Mouse (Mus musculus) adrenal gland (tissue): ENCODE data around the gene Cd164l2.

Source experiments
- intact Hi-C: fragments of 180-260 bp; cut with DNase I; formaldehyde crosslinking; loops from one replicate; pipeline ENCODE4 v1.15.1; 2025

The Cd164l2 gene

GRCm38 (mm10) chr4:133217641-133218040, 5.7 kb downstream of the Cd164l2 start:
- intact Hi-C loops: loop anchor here (5.0 kb wide), 1 partner anchor 80 kb away; no protein-coding TSS in a partner anchor

GRCm38 (mm10) chr4:133218745-133219144, 6.8 kb downstream of the Cd164l2 start:
- intact Hi-C loops: loop anchor here (5.0 kb wide), 1 partner anchor 79 kb away; no protein-coding TSS in a partner anchor

DNA sequence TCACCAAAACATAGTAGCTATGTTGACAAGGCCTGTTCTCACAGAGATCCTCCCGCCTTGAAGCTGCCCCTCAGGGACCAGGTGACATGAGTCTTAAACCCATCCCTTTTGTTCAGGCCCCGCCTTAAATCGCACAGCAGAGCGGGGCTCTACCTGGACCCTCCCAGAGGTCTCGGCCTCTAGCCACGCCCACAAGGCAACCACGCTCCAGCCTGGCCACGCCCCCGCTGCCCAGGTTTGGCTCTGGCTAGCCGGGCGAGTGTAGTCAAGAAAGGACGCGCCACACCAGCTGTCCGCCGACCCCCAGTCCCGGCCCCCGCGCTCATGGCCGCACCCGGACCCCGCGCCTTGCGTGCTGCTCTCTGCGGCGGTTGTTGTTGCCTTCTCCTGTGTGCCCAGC, 8.7 kb downstream of the Cd164l2 start:
- intact Hi-C loops: no loop called here

DNA sequence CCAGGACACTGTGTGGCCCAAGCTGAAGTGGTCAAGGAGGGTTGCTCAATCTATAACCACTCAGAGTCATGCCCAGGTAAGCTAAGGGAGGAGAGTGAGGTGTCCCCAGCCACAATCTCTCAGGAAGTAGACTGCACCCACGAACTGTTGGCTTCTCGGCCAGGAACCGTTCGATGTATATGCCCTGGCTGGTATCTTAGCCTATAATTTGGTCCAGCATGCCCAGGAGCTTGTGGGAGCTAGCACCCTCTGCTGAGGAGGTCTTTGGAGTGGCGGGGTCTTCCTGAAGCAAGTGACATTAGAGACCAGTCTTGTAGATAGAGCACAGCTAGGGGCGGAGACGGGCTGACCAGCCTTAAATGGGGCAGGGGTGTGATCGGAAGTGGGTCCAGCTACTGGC, 9.8 kb downstream of the Cd164l2 start:
- intact Hi-C loops: no loop called here

DNA sequence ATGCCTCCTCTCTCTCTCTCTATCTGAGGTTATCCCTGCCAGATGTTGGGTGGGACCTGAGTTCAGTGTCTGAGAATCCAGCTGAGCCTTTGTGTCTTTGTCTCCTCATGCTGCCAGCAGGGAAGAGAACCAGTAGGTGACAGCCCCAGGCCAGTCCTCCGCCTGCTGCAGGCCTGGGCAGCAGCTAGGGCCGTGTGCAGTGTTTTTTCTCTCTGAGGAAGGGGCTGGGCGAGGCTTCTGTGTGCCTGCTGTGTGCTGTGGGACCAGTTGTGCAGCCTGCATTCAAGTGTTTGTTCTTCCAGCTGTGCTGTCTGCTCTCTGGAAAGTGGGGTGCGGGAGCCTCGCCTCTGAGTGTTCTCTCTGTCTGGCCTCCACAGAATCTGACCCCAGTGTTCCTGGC, 11.9 kb downstream of the Cd164l2 start:
- intact Hi-C loops: no loop called here

GRCm38 (mm10) chr4:133226073-133226472, 14.1 kb downstream of the Cd164l2 start:
- intact Hi-C loops: no loop called here

DNA sequence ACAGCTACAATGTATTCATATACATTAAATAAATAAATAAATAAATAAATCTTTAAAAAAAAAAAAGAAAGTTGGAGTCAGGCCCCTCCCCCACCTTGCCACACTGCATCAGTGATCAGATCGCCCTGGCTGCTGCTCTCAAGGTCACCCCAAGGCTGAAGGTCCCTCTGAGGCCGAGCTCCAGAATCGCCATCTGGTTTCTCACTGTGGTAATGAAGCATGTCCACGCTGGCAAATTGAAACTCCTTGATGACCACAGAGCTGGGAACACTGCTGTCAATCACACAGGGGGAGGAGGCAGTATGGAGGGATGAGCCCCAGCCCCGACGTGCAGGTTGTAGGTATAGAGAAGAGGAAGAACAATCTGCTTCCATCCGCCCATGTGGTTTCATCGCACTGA, 15.7 kb downstream of the Cd164l2 start:
- intact Hi-C loops: no loop called here

- intact Hi-C loops: no loop called here
Observed at GRCm38 (mm10) chr4:133229582-133229981, 17.7 kb downstream of the Cd164l2 start.

GRCm38 (mm10) chr4:133233285-133233976, 21.5 kb downstream of the Cd164l2 start:
- intact Hi-C loops: loop anchor here (5.0 to 10.0 kb wide), 2 partner anchors 64 to 221 kb away; no protein-coding TSS in a partner anchor

GRCm38 (mm10) chr4:133234771-133235170, 22.8 kb downstream of the Cd164l2 start:
- intact Hi-C loops: loop anchor here (5.0 to 10.0 kb wide), 2 partner anchors 63 to 220 kb away; no protein-coding TSS in a partner anchor

GRCm38 (mm10) chr4:133235415-133235814, 23.5 kb downstream of the Cd164l2 start:
- intact Hi-C loops: loop anchor here (10.0 kb wide), 1 partner anchor 219 kb away; no protein-coding TSS in a partner anchor

DNA sequence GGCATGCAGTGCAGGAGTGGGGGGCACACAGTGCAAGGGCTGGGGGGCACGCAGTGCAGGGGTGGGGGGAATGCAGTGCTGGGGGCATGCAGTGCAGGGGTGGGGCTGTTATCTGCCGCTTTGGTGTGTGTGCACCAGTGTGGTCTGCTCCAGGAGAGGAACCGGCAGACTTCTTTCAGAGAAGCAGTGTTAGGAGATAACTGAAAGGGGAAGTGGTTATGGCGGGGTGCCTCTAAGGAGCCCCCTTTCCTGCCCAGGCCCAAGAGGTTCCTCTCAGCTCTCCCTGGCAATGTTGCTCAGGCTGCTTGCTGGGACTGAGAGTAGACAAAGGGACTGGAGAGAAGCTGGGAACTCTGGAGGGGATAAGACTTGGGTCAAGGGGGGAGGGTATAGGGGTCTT, 26.0 kb downstream of the Cd164l2 start:
- intact Hi-C loops: loop anchor here (10.0 kb wide), 1 partner anchor 217 kb away; no protein-coding TSS in a partner anchor

- intact Hi-C loops: loop anchor here (5.0 kb wide), 1 partner anchor 37 kb away; the partner anchor contains the start of gene Tmem222
Observed at GRCm38 (mm10) chr4:133240490-133240921, 28.6 kb downstream of the Cd164l2 start, which contains the start of gene Map3k6. Gene Map3k6, plus strand, starts transcription at chr4:133240818.

- intact Hi-C loops: loop anchor here (5.0 kb wide), 1 partner anchor 36 kb away; the partner anchor contains the start of gene Tmem222
Observed at GRCm38 (mm10) chr4:133240934-133241908, 29.3 kb downstream of the Cd164l2 start.

DNA sequence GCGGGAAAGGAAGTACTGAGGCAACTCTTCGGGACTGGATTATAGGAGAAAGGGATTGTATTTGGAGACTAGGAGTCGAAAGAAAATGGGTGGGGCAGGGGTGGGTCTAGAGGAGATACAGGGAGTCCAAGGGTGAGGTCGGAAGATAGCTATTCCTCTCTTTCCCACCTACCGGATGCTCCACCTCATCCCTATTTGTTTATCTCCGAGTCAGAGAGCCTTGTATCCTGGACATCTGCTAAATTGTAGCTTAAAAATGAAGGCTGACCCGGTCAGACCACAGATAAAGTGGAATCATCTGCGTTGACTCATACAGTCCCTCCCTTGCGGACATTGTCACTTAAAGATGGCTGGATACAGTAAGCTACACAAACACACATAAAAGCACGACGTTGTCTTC, 30.0 kb downstream of the Cd164l2 start:
- intact Hi-C loops: loop anchor here (5.0 kb wide), 1 partner anchor 35 kb away; the partner anchor contains the start of gene Tmem222

GRCm38 (mm10) chr4:133242710-133243109, 30.8 kb downstream of the Cd164l2 start:
- intact Hi-C loops: loop anchor here (5.0 kb wide), 1 partner anchor 35 kb away; the partner anchor contains the start of gene Tmem222

- intact Hi-C loops: loop anchor here (5.0 kb wide), 1 partner anchor 34 kb away; the partner anchor contains the start of gene Tmem222
Observed at GRCm38 (mm10) chr4:133243538-133243937, 31.6 kb downstream of the Cd164l2 start.

DNA sequence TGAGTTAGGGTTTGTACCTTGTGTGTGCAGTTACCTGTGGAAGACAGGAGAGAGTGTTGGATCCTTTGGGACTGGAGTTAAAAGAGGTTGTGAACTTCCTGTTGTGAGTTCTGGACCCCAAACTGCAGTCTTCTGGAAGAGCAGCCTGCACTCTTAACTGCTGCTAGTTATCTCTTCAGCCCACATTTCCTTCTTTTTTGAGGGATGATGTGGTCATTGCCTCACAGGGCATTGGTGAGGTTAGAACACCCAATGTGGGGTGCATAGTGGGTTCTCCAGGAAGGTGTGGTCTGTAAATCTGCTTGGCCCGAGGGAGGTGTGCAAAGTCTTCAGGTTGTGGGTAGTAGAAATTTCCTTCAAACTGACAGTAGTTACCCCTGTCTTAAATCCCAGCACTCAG, 32.4 kb downstream of the Cd164l2 start:
- intact Hi-C loops: loop anchor here (5.0 kb wide), 1 partner anchor 33 kb away; the partner anchor contains the start of gene Tmem222

DNA sequence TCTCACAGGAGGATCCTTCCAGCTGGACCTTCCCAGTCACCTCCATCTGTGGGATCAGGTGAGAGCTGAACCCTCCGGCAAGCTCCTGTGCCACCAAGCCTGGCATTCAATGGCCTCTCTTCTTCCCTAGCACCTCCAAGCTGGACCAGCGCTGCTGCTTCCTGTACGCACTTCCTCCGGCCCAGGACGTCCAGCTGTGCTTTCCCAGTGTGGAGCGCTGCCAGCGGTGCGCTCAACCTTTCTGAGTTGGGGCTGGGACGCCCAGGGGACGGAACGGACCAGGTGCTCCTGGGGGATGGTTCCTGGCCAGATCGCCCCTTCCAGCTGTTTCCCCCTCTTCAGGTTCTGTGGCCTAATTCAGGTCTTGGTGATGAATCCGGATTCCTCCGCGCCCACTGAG, 35.1 kb downstream of the Cd164l2 start:
- intact Hi-C loops: no loop called here

- intact Hi-C loops: no loop called here
Observed at GRCm38 (mm10) chr4:133247806-133248449, 36.0 kb downstream of the Cd164l2 start.

DNA sequence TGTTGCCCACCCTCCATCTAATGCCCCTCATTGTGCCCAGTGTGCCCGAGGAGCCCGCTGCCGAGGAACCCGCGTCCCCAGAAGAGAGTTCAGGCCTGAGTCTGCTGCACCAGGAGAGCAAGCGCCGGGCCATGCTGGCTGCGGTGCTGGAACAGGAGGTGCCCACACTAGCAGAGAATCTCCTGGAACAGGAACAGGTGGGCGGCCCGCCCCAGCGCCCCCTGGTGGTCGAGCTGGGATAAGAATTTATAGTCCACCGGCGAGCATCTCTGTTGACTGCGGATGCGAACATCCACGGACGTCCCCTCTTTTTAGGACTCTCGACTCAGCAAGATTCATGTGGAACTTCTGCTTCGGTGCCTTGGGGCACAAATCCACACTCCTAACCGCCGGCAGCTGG, 38.7 kb downstream of the Cd164l2 start:
- intact Hi-C loops: no loop called here
